Mouse (Mus musculus) Muller cell, postnatal 12 days (primary cell): ENCODE results near the gene Sco2.
A peak's percentile ranks its signal among the peaks of the same experiment; 100 is the strongest.

Experiments
- DNase-seq: peaks from one replicate; pipeline ENCODE4 v3.0.0-alpha.2; 2015; ENCODE audit errors: inconsistent ontology term

Sco2 gene

GRCm38 (mm10) chr15:89373027-89373761, 452 bp downstream of the Sco2 start:
- peak; percentile 81 for DNase-seq

- no peak for DNase-seq
These were observed 1.1 kb downstream of the Sco2 start for GRCm38 (mm10) chr15:89372536-89372935.

- no peak for DNase-seq
These were observed 1.6 kb downstream of the Sco2 start for GRCm38 (mm10) chr15:89372068-89372467.

- DNase-seq, result no peak
These were observed 8.5 kb downstream of the Sco2 start for GRCm38 (mm10) chr15:89365141-89365551.

GRCm38 (mm10) chr15:89363051-89363450, 10.6 kb downstream of the Sco2 start:
- no peak for DNase-seq

GRCm38 (mm10) chr15:89358784-89359183, 14.9 kb downstream of the Sco2 start:
- no peak for DNase-seq

GRCm38 (mm10) chr15:89356372-89356771, 17.3 kb downstream of the Sco2 start:
- DNase-seq, result peak; percentile 98

GRCm38 (mm10) chr15:89355241-89356187, 18.1 kb downstream of the Sco2 start, which contains the start of the genes Lmf2 and Ncaph2:
Lmf2 (minus strand) TSS chr15:89355659.
Ncaph2 (plus strand) TSS chr15:89355719.
- peak; percentile 97 for DNase-seq

GRCm38 (mm10) chr15:89354455-89354854, 19.2 kb downstream of the Sco2 start:
- DNase-seq, result no peak

GRCm38 (mm10) chr15:89353837-89354236, 19.8 kb downstream of the Sco2 start:
- DNase-seq, result no peak

- DNase-seq, result no peak
These were observed 20.9 kb downstream of the Sco2 start for GRCm38 (mm10) chr15:89352795-89353194.

GRCm38 (mm10) chr15:89352054-89352453, 21.6 kb downstream of the Sco2 start:
- no peak for DNase-seq

- no peak for DNase-seq
These were observed 22.3 kb downstream of the Sco2 start for GRCm38 (mm10) chr15:89351302-89351701.

- no peak for DNase-seq
These were observed 23.2 kb downstream of the Sco2 start for GRCm38 (mm10) chr15:89350447-89350846.

- no peak for DNase-seq
These were observed 30.3 kb downstream of the Sco2 start for GRCm38 (mm10) chr15:89343325-89343724.

GRCm38 (mm10) chr15:89341678-89342077, 32.0 kb downstream of the Sco2 start:
- no peak for DNase-seq

- DNase-seq, result no peak
These were observed 33.5 kb downstream of the Sco2 start for GRCm38 (mm10) chr15:89340136-89340535.

- DNase-seq, result no peak
These were observed 34.0 kb downstream of the Sco2 start for GRCm38 (mm10) chr15:89339696-89340095.

- no peak for DNase-seq
These were observed 37.2 kb downstream of the Sco2 start for GRCm38 (mm10) chr15:89336422-89336821.

- no peak for DNase-seq
These were observed 38.7 kb downstream of the Sco2 start for GRCm38 (mm10) chr15:89334774-89335537.

GRCm38 (mm10) chr15:89334271-89334670, 39.4 kb downstream of the Sco2 start, which contains the start of gene Miox:
Miox (plus strand) TSS chr15:89334398.
- DNase-seq, result no peak

- no peak for DNase-seq
These were observed 47.2 kb downstream of the Sco2 start for GRCm38 (mm10) chr15:89326441-89326840.
